Mouse (Mus musculus) hindbrain, embryonic 12.5 days (tissue): ENCODE measurements around the gene Pld3. TPM values are rescaled to one million over a fixed set of nuclear protein-coding genes. Genes with fewer than 3 reads are reported as not detected.

Experiments used
- ATAC-seq: fragments of 200-750 bp; cut with Nextera tagmentation; 2 replicates; pipeline ENCODE4 v1.8.0; 2017; ENCODE audit warnings: moderate TSS enrichment; ENCODE audit not compliant: low FRiP score
- H3K27ac ChIP-seq: fragments of 300-500 bp; sonication (generic); 2 replicates; pipeline ENCODE4 v1.5.1; 2016; ENCODE audit warnings: mild to moderate bottlenecking
- H3K27me3 ChIP-seq: fragments of 300-500 bp; sonication (generic); 2 replicates; pipeline ENCODE4 v1.6.1; 2016; ENCODE audit warnings: mild to moderate bottlenecking
- H3K36me3 ChIP-seq: fragments of 300-500 bp; sonication (generic); 2 replicates; pipeline ENCODE4 v1.6.1; 2016; ENCODE audit warnings: mild to moderate bottlenecking
- H3K4me1 ChIP-seq: fragments of 300-500 bp; sonication (generic); 2 replicates; pipeline ENCODE4 v1.6.1; 2016
- H3K4me2 ChIP-seq: fragments of 300-500 bp; sonication (generic); replicated peaks from 2 replicates; pipeline ENCODE4 v1.6.1; 2016; ENCODE audit warnings: mild to moderate bottlenecking
- H3K4me3 ChIP-seq: fragments of 300-500 bp; sonication (generic); 2 replicates; pipeline ENCODE4 v1.5.1; 2016; ENCODE audit warnings: mild to moderate bottlenecking
- H3K9ac ChIP-seq: fragments of 300-500 bp; sonication (generic); 2 replicates; pipeline ENCODE4 v1.6.1; 2016; ENCODE audit warnings: mild to moderate bottlenecking, moderate library complexity
- H3K9me3 ChIP-seq: fragments of 300-500 bp; sonication (generic); replicated peaks from 2 replicates; pipeline ENCODE4 v1.6.1; 2016; ENCODE audit warnings: mild to moderate bottlenecking
- WGBS: fragments of 180-500 bp; shearing (Covaris S2); methylation state at CpG from one replicate; pipeline ENCODE4 v1.1.7; 2016; 5-methylcytosine and 5-hydroxymethylcytosine counted together
- polyA plus RNA-seq: library from polyadenylated mRNA; unstranded; fragments of >200 nt; fragmentation: Nextera tagmentation; extraction: Ambion mirVana; gene quantifications from 2 replicates; pipeline ENCODE4 v1.2.1, GENCODE M21; 2016

Gene Pld3
- polyA plus RNA-seq, 1 experiment from 2014 or later, result 93.9 TPM

- H3K4me2 ChIP-seq, result no peak overlapping the region
- ATAC-seq, result no peak
- no peaks in the 10 kb centered on the region for H3K9me3 ChIP-seq
- H3K9ac ChIP-seq, result no peak overlapping the region
- no peaks in the 10 kb centered on the region for H3K27me3 ChIP-seq
- 78% methylated on average over 6 of the region's 6 CpGs for WGBS
- no peaks in the 10 kb centered on the region for H3K36me3 ChIP-seq
- peaks cover 14% of the 10 kb centered on the region for H3K4me1 ChIP-seq
- no peak overlapping the region for H3K27ac ChIP-seq
- H3K4me3 ChIP-seq, result no peak overlapping the region
Measured at GRCm38 (mm10) chr7:27549597-27549996, 3.4 kb downstream of the Pld3 start.

- no peak overlapping the region for H3K4me2 ChIP-seq
- H3K9me3 ChIP-seq, result no peaks in the 10 kb centered on the region
- H3K4me3 ChIP-seq, result no peak overlapping the region
- H3K27ac ChIP-seq, result no peak overlapping the region
- peaks cover 13% of the 10 kb centered on the region for H3K4me1 ChIP-seq
- no peaks in the 10 kb centered on the region for H3K27me3 ChIP-seq
- H3K9ac ChIP-seq, result no peak overlapping the region; the same call in 1 of the 2 replicates
- no peak for ATAC-seq
- WGBS, result 90% methylated on average over 12 of the region's 12 CpGs
- no peaks in the 10 kb centered on the region; the same call in 1 of the 2 replicates for H3K36me3 ChIP-seq
Measured at GRCm38 (mm10) chr7:27544675-27545370, 8.2 kb downstream of the Pld3 start.

DNA sequence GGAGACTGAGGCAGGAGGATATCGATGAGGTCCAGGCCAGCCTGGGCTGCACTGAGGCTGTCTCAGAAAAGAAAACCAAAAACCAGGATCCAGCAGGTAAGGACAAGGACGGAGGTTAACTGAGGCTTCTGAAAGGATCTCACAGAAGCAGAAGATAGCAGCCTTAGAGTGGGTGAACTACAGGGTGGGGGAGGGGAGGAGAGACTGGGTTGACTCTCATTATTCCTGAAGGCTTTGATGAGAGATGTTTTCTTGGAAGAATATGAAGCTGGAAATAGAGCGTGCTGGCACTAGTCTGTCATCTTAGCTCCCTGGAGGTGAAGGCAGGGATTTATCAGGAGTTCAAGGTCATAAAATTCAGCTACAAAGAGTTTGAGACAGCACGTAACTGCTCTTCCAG lies 9.2 kb downstream of the Pld3 start:
- no peak overlapping the region for H3K27ac ChIP-seq
- H3K4me3 ChIP-seq, result no peak overlapping the region
- no peak overlapping the region for H3K4me2 ChIP-seq
- peaks cover 13% of the 10 kb centered on the region for H3K4me1 ChIP-seq
- no peak overlapping the region for H3K9ac ChIP-seq
- H3K36me3 ChIP-seq, result peaks cover 6% of the 10 kb centered on the region; the same call in 1 of the 2 replicates
- no peaks in the 10 kb centered on the region for H3K27me3 ChIP-seq
- ATAC-seq, result no peak
- WGBS, result 96% methylated on average over 4 of the region's 4 CpGs
- no peaks in the 10 kb centered on the region for H3K9me3 ChIP-seq

- Histone ChIP-seq H3K4me3 (peak overlapping the region; percentile 57), H3K27ac (no peak overlapping the region), H3K4me2 (peak overlapping the region; percentile 82), H3K9ac (peak overlapping the region; percentile 71; the same call in 1 of the 2 replicates), H3K27me3 (no peaks in the 10 kb centered on the region), H3K9me3 (no peaks in the 10 kb centered on the region), H3K4me1 (peaks cover 13% of the 10 kb centered on the region), H3K36me3 (peaks cover 11% of the 10 kb centered on the region; the same call in 1 of the 2 replicates)
- 56% methylated on average over 6 of the region's 6 CpGs for WGBS
- ATAC-seq, result peak; percentile 30; the same call in 1 of the 2 replicates
Measured at GRCm38 (mm10) chr7:27543065-27543464, 10.0 kb downstream of the Pld3 start.

GRCm38 (mm10) chr7:27542392-27543033 lies 10.5 kb downstream of the Pld3 start:
- peaks cover 15% of the 10 kb centered on the region for H3K36me3 ChIP-seq
- H3K4me1 ChIP-seq, result peaks cover 13% of the 10 kb centered on the region
- peak overlapping the region; percentile 57 for H3K4me3 ChIP-seq
- ATAC-seq, result peak; percentile 93
- WGBS, result 4% methylated on average over 30 of the region's 30 CpGs
- H3K27me3 ChIP-seq, result no peaks in the 10 kb centered on the region
- H3K4me2 ChIP-seq, result peak overlapping the region; percentile 82
- no peak overlapping the region for H3K27ac ChIP-seq
- peak overlapping the region; percentile 71 for H3K9ac ChIP-seq
- H3K9me3 ChIP-seq, result no peaks in the 10 kb centered on the region

- Histone ChIP-seq H3K4me3 (peak overlapping the region; percentile 57), H3K4me1 (peaks cover 13% of the 10 kb centered on the region), H3K36me3 (peaks cover 21% of the 10 kb centered on the region), H3K27ac (no peak overlapping the region), H3K9me3 (no peaks in the 10 kb centered on the region), H3K9ac (peak overlapping the region; percentile 71), H3K4me2 (peak overlapping the region; percentile 82), H3K27me3 (no peaks in the 10 kb centered on the region)
- WGBS, result 63% methylated on average over 5 of the region's 5 CpGs
- no peak for ATAC-seq
Measured at GRCm38 (mm10) chr7:27541922-27542321, 11.1 kb downstream of the Pld3 start.

DNA sequence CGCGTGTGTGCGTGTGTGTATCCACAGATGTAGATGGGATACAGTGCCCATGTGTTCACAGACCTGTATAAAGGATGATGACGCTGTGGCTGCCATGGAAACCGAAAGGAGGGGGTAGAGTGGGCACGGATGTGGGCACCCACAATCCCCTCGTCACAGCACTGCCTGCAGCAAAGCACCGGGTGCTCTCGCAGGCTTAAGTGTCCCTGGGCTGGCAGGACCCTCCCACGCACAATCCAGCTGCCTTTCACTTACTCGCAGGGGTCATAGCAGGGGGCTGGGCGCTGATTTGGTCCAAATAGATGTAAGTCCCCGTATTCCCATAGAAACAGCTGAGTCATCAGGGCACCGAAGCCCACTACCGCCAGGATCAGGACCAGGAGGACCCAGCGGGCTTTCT lies 11.6 kb downstream of the Pld3 start:
- Histone ChIP-seq H3K4me1 (peaks cover 13% of the 10 kb centered on the region), H3K4me2 (peak overlapping the region; percentile 82), H3K27me3 (no peaks in the 10 kb centered on the region), H3K27ac (no peak overlapping the region), H3K36me3 (peaks cover 25% of the 10 kb centered on the region), H3K9me3 (no peaks in the 10 kb centered on the region), H3K4me3 (no peak overlapping the region; the same call in 1 of the 2 replicates), H3K9ac (peak overlapping the region; percentile 71)
- 72% methylated on average over 16 of the region's 16 CpGs for WGBS
- ATAC-seq, result peak; percentile 23; the same call in 1 of the 2 replicates

DNA sequence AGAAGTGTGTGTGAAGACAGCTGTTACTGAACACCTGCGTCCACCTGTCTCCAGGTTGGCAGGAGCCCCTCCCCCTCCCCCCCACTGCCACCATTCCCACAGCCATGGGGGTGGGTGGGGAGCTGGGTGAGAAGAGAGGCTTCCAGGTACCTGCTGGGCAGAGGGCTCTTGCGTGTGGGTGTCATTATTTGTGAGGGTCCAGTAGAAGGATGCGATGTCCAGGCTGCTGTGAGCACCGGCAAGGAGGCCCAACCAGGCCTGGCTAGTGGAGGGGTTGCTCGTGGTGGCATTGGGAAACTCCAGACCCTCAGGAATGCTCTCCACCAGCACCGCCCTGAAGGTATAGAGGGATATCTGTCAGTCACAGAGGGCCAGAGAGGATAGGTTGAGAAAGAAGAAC lies 12.1 kb downstream of the Pld3 start:
- H3K27me3 ChIP-seq, result no peaks in the 10 kb centered on the region
- H3K4me1 ChIP-seq, result peaks cover 13% of the 10 kb centered on the region
- no peak overlapping the region for H3K4me3 ChIP-seq
- no peak overlapping the region for H3K9ac ChIP-seq
- ATAC-seq, result no peak
- peaks cover 30% of the 10 kb centered on the region for H3K36me3 ChIP-seq
- H3K27ac ChIP-seq, result no peak overlapping the region
- H3K4me2 ChIP-seq, result no peak overlapping the region
- WGBS, result 93% methylated on average over 6 of the region's 6 CpGs
- H3K9me3 ChIP-seq, result no peaks in the 10 kb centered on the region

GRCm38 (mm10) chr7:27540521-27540920 lies 12.5 kb downstream of the Pld3 start:
- H3K27me3 ChIP-seq, result no peaks in the 10 kb centered on the region
- peaks cover 13% of the 10 kb centered on the region for H3K4me1 ChIP-seq
- no peak overlapping the region for H3K27ac ChIP-seq
- no peak overlapping the region for H3K4me3 ChIP-seq
- no peak overlapping the region for H3K4me2 ChIP-seq
- peaks cover 34% of the 10 kb centered on the region for H3K36me3 ChIP-seq
- H3K9me3 ChIP-seq, result no peaks in the 10 kb centered on the region
- WGBS, result 71% methylated on average over 2 of the region's 2 CpGs
- no peak for ATAC-seq
- H3K9ac ChIP-seq, result no peak overlapping the region

DNA sequence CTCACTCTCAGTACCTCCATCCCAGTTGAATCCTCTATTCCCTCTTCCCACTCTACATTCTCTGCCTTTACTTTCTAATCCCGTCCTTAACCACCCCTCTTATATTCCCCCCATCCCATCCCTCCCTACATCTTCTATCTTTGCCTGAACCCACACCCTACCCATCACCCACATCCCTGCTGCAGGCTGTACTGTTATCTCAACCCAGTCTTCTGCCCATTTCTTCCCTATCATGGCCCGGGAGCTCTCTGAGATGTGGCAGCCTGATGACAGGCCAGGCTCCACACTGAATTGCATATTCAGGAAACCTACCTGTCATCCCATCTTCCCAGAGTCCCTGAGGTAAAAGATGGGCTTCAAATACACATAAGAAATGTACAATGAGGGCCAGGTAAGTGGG lies 14.2 kb downstream of the Pld3 start:
- ATAC-seq, result no peak
- Histone ChIP-seq H3K4me2 (no peak overlapping the region), H3K9me3 (no peaks in the 10 kb centered on the region), H3K4me3 (no peak overlapping the region), H3K27ac (no peak overlapping the region), H3K36me3 (peaks cover 48% of the 10 kb centered on the region), H3K27me3 (no peaks in the 10 kb centered on the region), H3K4me1 (peaks cover 13% of the 10 kb centered on the region), H3K9ac (no peak overlapping the region)
- 89% methylated on average over 2 of the region's 2 CpGs for WGBS

DNA sequence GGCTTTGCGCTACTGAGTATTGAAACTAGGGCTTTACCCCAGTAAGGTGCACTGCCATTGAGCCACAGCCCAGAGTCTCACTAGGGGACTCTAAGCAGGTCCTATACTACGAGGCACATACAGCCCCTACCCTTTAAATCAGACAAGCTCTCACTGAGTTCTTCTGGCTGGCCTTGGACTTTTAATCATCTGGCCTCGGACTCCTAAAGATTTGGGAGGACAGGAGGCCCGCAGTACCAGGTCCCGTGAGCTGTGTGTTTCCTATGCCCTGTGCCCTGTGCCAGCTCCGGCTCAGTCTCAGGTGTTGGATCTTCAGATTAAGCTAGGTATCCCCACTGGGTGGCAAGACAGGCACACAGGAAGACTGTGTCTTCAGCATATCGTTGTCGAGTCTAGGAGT lies 15.0 kb downstream of the Pld3 start:
- Histone ChIP-seq H3K4me3 (no peak overlapping the region), H3K4me2 (no peak overlapping the region), H3K36me3 (peaks cover 55% of the 10 kb centered on the region), H3K4me1 (peaks cover 13% of the 10 kb centered on the region), H3K9me3 (no peaks in the 10 kb centered on the region), H3K27ac (no peak overlapping the region), H3K9ac (no peak overlapping the region), H3K27me3 (no peaks in the 10 kb centered on the region)
- no peak for ATAC-seq
- 91% methylated on average over 8 of the region's 8 CpGs for WGBS

DNA sequence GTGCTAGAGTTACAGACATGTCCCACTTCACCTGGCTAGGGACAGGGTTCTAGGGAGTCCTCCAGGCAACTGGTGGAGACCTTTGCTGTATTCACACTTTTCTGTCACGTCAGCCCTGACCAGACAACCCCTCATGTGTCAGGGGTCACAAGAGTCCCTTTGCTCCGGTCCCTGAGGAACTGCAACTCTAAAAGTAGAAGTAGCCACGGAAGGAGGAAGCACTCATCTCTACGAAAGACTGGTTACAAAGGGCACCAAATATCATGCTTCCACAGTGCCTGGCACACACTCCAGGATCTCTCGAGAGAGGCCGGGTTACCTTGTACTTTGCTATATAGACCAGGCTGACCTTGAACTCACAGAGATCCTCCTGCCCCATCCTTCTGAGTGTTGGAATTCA lies 16.4 kb downstream of the Pld3 start:
- ATAC-seq, result no peak
- no peak overlapping the region for H3K27ac ChIP-seq

More for the DNA sequence above, 16.4 kb downstream of the Pld3 start:
- WGBS, result 88% methylated on average over 6 of the region's 6 CpGs
- H3K27me3 ChIP-seq, result no peaks in the 10 kb centered on the region
- no peak overlapping the region for H3K4me2 ChIP-seq
- peaks cover 69% of the 10 kb centered on the region for H3K36me3 ChIP-seq
- peaks cover 6% of the 10 kb centered on the region for H3K4me1 ChIP-seq
- no peak overlapping the region for H3K4me3 ChIP-seq
- no peak overlapping the region for H3K9ac ChIP-seq
- no peaks in the 10 kb centered on the region for H3K9me3 ChIP-seq
